Mouse (Mus musculus) neural tube, embryonic 15.5 days (tissue): ENCODE results near the gene Pde6c. TPM values are rescaled to one million over a fixed set of nuclear protein-coding genes. Genes with fewer than 3 reads are reported as not detected.

Source experiments
- ATAC-seq: fragments of 200-750 bp; cut with Nextera tagmentation; 2 replicates; pipeline ENCODE4 v1.8.0; 2017; ENCODE audit warnings: mild to moderate bottlenecking, moderate TSS enrichment, moderate library complexity; ENCODE audit not compliant: low FRiP score
- H3K27ac ChIP-seq: fragments of 300-500 bp; sonication (generic); replicated peaks from 2 replicates; pipeline ENCODE4 v1.5.1; 2015; ENCODE audit warnings: mild to moderate bottlenecking, inconsistent platforms
- H3K27me3 ChIP-seq: fragments of 300-500 bp; sonication (generic); replicated peaks from 2 replicates; pipeline ENCODE4 v1.6.1; 2015; ENCODE audit warnings: inconsistent platforms
- H3K36me3 ChIP-seq: fragments of 300-500 bp; sonication (generic); 2 replicates; pipeline ENCODE4 v1.6.1; 2015; ENCODE audit warnings: inconsistent platforms
- H3K4me1 ChIP-seq: fragments of 300-500 bp; sonication (generic); 2 replicates; pipeline ENCODE4 v1.6.1; 2015; ENCODE audit warnings: inconsistent platforms
- H3K4me2 ChIP-seq: fragments of 300-500 bp; sonication (generic); 2 replicates; pipeline ENCODE4 v1.6.1; 2015; ENCODE audit warnings: inconsistent platforms, mild to moderate bottlenecking, moderate library complexity
- H3K4me3 ChIP-seq: fragments of 300-500 bp; sonication (generic); replicated peaks from 2 replicates; pipeline ENCODE4 v1.5.1; 2015; ENCODE audit warnings: mild to moderate bottlenecking, inconsistent platforms
- H3K9ac ChIP-seq: fragments of 300-500 bp; sonication (generic); replicated peaks from 2 replicates; pipeline ENCODE4 v1.6.1; 2015; ENCODE audit warnings: mild to moderate bottlenecking, inconsistent platforms
- H3K9me3 ChIP-seq: fragments of 300-500 bp; sonication (generic); replicated peaks from 2 replicates; pipeline ENCODE4 v1.6.1; 2016; ENCODE audit warnings: inconsistent platforms
- WGBS: fragments of 180-500 bp; shearing (Covaris S2); methylation state at CpG from one replicate; pipeline ENCODE4 v1.1.7; 2015; ENCODE audit warnings: mixed read lengths; 5-methylcytosine and 5-hydroxymethylcytosine counted together
- polyA plus RNA-seq: library from polyadenylated mRNA; unstranded; fragments of >200 nt; fragmentation: Nextera tagmentation; extraction: Ambion mirVana; gene quantifications from 2 replicates; pipeline ENCODE4 v1.2.1, GENCODE M21; 2015

Pde6c gene
- polyA plus RNA-seq, 1 experiment from 2014 or later: not detected

DNA sequence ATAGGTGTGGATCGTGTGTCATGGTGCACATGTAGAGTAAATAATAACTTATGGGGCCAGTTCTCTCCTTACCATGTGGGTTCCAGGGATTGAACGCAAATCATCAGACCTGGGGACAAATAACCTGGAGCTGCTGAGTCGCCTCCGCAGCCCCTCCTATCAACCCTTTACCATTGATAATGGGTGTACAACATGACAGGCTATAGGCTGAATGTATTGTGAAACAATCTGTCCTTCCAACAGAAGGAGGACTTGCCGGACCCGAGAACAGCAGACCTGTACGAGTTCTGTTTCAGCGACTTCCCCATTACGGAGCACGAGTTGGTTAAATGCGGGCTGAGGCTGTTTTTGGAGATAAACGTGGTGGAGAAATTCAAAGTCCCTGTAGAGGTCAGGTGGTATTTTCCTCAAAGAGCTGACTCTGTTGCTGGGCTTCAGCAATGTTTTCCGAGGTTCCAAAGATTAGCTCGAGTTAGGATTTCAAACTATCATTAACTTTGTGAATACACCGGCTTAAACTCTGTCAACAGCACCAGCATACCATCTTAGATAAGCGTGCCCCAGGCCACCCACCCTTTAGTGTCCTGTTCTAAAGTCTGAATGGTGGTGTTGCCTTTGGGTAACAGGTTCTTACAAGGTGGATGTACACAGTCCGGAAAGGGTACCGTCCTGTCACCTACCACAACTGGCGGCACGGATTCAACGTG is 29.2 kb downstream of the Pde6c start:
- Histone ChIP-seq H3K4me3 (no peak overlapping the region), H3K9me3 (no peaks in the 10 kb centered on the region), H3K4me1 (no peaks in the 10 kb centered on the region), H3K27me3 (no peaks in the 10 kb centered on the region), H3K9ac (no peak overlapping the region), H3K36me3 (no peaks in the 10 kb centered on the region), H3K4me2 (no peak overlapping the region), H3K27ac (no peak overlapping the region)
- no peak for ATAC-seq
- 93% methylated on average over 21 of the region's 21 CpGs for WGBS

- Histone ChIP-seq H3K4me3 (no peak overlapping the region), H3K9ac (no peak overlapping the region), H3K4me2 (no peak overlapping the region), H3K36me3 (no peaks in the 10 kb centered on the region), H3K27me3 (no peaks in the 10 kb centered on the region), H3K27ac (no peak overlapping the region), H3K4me1 (no peaks in the 10 kb centered on the region), H3K9me3 (no peaks in the 10 kb centered on the region)
- no peak for ATAC-seq
- WGBS: 53% methylated on average over 2 of the region's 2 CpGs
Measured at GRCm38 (mm10) chr19:38164633-38165032, 32.1 kb downstream of the Pde6c start.

- no peak overlapping the region for H3K4me2 ChIP-seq
- H3K9ac ChIP-seq: no peak overlapping the region
- H3K4me3 ChIP-seq: no peak overlapping the region
- no peak for ATAC-seq
- H3K9me3 ChIP-seq: no peaks in the 10 kb centered on the region
- no peaks in the 10 kb centered on the region for H3K36me3 ChIP-seq
- H3K4me1 ChIP-seq: no peaks in the 10 kb centered on the region
- H3K27ac ChIP-seq: no peak overlapping the region
- H3K27me3 ChIP-seq: no peaks in the 10 kb centered on the region
- WGBS: 90% methylated on average over 9 of the region's 9 CpGs
Measured at GRCm38 (mm10) chr19:38179675-38180074, 47.1 kb downstream of the Pde6c start.

- H3K27ac ChIP-seq: no peak overlapping the region
Measured at GRCm38 (mm10) chr19:38186631-38187344, 54.2 kb downstream of the Pde6c start.

GRCm38 (mm10) chr19:38187345-38187680 is 54.7 kb downstream of the Pde6c start:
- Histone ChIP-seq H3K9ac (no peak overlapping the region), H3K4me1 (no peaks in the 10 kb centered on the region), H3K36me3 (0 out of 2 replicates have a peak, but pooled peaks cover 3% of the 10 kb centered on the region), H3K4me2 (no peak overlapping the region), H3K27me3 (no peaks in the 10 kb centered on the region), H3K9me3 (no peaks in the 10 kb centered on the region), H3K27ac (no peak overlapping the region), H3K4me3 (no peak overlapping the region)
- ATAC-seq: no peak
- WGBS: 79% methylated on average over 2 of the region's 2 CpGs

More at GRCm38 (mm10) chr19:38186631-38187344, 54.2 kb downstream of the Pde6c start:
- ATAC-seq: no peak
- Histone ChIP-seq H3K27me3 (no peaks in the 10 kb centered on the region), H3K9me3 (no peaks in the 10 kb centered on the region), H3K4me2 (no peak overlapping the region), H3K4me1 (no peaks in the 10 kb centered on the region), H3K9ac (no peak overlapping the region), H3K36me3 (0 out of 2 replicates have a peak, but pooled peaks cover 3% of the 10 kb centered on the region), H3K4me3 (no peak overlapping the region)
- 88% methylated on average over 5 of the region's 5 CpGs for WGBS

DNA sequence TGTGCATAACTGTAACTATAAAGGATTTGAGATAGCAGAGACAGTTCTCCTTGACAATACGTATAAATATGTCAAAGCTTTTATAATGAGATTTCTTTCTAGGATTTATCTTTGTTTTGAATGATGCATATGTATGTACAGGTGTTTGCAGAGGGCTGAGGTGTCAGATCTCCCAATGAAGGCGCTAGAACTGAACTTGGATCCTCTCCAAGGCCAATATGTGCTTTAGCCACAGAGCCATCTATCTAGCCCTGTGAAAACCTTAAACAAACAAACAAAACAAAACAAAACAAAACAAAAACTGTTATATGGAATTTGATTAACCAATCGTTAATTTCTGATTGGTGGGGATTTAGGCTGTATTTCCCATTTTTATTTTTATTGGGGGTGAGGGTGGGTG is 58.0 kb downstream of the Pde6c start:
- no peak overlapping the region for H3K4me2 ChIP-seq
- WGBS: 94% methylated on average over 3 of the region's 3 CpGs
- ATAC-seq: no peak
- H3K27me3 ChIP-seq: no peaks in the 10 kb centered on the region
- no peak overlapping the region for H3K9ac ChIP-seq
- H3K4me1 ChIP-seq: no peaks in the 10 kb centered on the region
- H3K27ac ChIP-seq: no peak overlapping the region
- no peak overlapping the region for H3K4me3 ChIP-seq
- peaks cover 10% of the 10 kb centered on the region; the same call in 1 of the 2 replicates for H3K36me3 ChIP-seq
- no peaks in the 10 kb centered on the region for H3K9me3 ChIP-seq

DNA sequence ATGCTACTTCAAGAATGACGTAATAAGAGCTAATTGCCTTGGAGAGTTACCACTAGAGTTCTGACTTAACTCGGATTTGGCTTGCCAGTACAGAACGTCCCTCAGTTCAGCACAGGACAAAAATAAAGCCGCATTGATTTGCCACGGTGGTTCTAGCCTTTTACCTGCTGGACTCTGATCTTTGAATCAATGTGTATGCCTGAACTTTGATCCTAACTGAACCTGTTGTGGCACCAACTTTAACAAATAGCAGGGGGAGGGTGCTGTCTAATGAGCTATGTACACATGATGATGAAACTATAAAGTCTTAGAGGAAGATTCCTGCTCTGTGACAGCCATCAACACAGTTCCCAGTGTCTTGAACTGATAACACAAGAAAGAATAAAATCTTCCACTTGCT is 58.9 kb downstream of the Pde6c start:
- no peak overlapping the region for H3K9ac ChIP-seq
- H3K4me1 ChIP-seq: no peaks in the 10 kb centered on the region
- H3K4me2 ChIP-seq: no peak overlapping the region
- ATAC-seq: no peak
- WGBS: 81% methylated on average over 5 of the region's 5 CpGs
- no peaks in the 10 kb centered on the region for H3K9me3 ChIP-seq
- H3K27me3 ChIP-seq: no peaks in the 10 kb centered on the region
- H3K27ac ChIP-seq: no peak overlapping the region
- H3K36me3 ChIP-seq: peaks cover 10% of the 10 kb centered on the region; the same call in 1 of the 2 replicates
- no peak overlapping the region for H3K4me3 ChIP-seq

- H3K27me3 ChIP-seq: no peaks in the 10 kb centered on the region
- H3K4me3 ChIP-seq: no peak overlapping the region
- H3K36me3 ChIP-seq: peaks cover 10% of the 10 kb centered on the region; the same call in 1 of the 2 replicates
- no peaks in the 10 kb centered on the region for H3K4me1 ChIP-seq
- ATAC-seq: no peak
- H3K27ac ChIP-seq: no peak overlapping the region
- no peak overlapping the region for H3K4me2 ChIP-seq
- no peak overlapping the region for H3K9ac ChIP-seq
- H3K9me3 ChIP-seq: no peaks in the 10 kb centered on the region
- 100% methylated on average over 4 of the region's 4 CpGs for WGBS
Measured at GRCm38 (mm10) chr19:38195245-38195644, 62.7 kb downstream of the Pde6c start.

- Histone ChIP-seq H3K27me3 (no peaks in the 10 kb centered on the region), H3K27ac (no peak overlapping the region), H3K36me3 (peaks cover 17% of the 10 kb centered on the region), H3K4me2 (no peak overlapping the region), H3K9ac (no peak overlapping the region), H3K4me1 (no peaks in the 10 kb centered on the region), H3K4me3 (no peak overlapping the region), H3K9me3 (no peaks in the 10 kb centered on the region)
- WGBS: 92% methylated on average over 5 of the region's 5 CpGs
- ATAC-seq: no peak
Measured at GRCm38 (mm10) chr19:38198731-38199130, 66.2 kb downstream of the Pde6c start.

GRCm38 (mm10) chr19:38206669-38207068 is 74.1 kb downstream of the Pde6c start:
- H3K9ac ChIP-seq: no peak overlapping the region
- H3K36me3 ChIP-seq: peaks cover 18% of the 10 kb centered on the region
- no peaks in the 10 kb centered on the region for H3K9me3 ChIP-seq
- H3K4me3 ChIP-seq: no peak overlapping the region
- no peaks in the 10 kb centered on the region for H3K4me1 ChIP-seq
- H3K27me3 ChIP-seq: no peaks in the 10 kb centered on the region
- WGBS: 64% methylated on average over 9 of the region's 9 CpGs
- H3K27ac ChIP-seq: no peak overlapping the region
- no peak; the same call in 1 of the 2 replicates for ATAC-seq
- H3K4me2 ChIP-seq: no peak overlapping the region

GRCm38 (mm10) chr19:38217696-38218095 is 85.1 kb downstream of the Pde6c start:
- H3K9me3 ChIP-seq: no peaks in the 10 kb centered on the region
- no peak for ATAC-seq
- peaks cover 22% of the 10 kb centered on the region for H3K36me3 ChIP-seq
- H3K4me2 ChIP-seq: no peak overlapping the region
- H3K4me1 ChIP-seq: peaks cover 1% of the 10 kb centered on the region
- no peak overlapping the region for H3K9ac ChIP-seq
- WGBS: over 99% methylated on average over 3 of the region's 3 CpGs
- H3K27me3 ChIP-seq: no peaks in the 10 kb centered on the region
- no peak overlapping the region for H3K4me3 ChIP-seq
- H3K27ac ChIP-seq: no peak overlapping the region

- H3K27me3 ChIP-seq: no peaks in the 10 kb centered on the region
- WGBS: 10% methylated on average over 12 of the region's 12 CpGs
- peak overlapping the region; percentile 63 for H3K9ac ChIP-seq
- H3K4me2 ChIP-seq: peak overlapping the region; percentile 75
- H3K4me1 ChIP-seq: peaks cover 14% of the 10 kb centered on the region
- peaks cover 2% of the 10 kb centered on the region; the same call in 1 of the 2 replicates for H3K36me3 ChIP-seq
- peak; percentile 17 for ATAC-seq
- no peaks in the 10 kb centered on the region for H3K9me3 ChIP-seq
- H3K4me3 ChIP-seq: peak overlapping the region; percentile 61
- H3K27ac ChIP-seq: peak overlapping the region; percentile 97
Measured at GRCm38 (mm10) chr19:38223356-38223904, 90.8 kb downstream of the Pde6c start.
